Mouse (Mus musculus) MEL-GATA-1-ER (cell line): ENCODE measurements around the gene Atp1a1.

Source experiments
- DNase-seq: peaks from one replicate; pipeline ENCODE4 v3.0.0-alpha.2; 2012; ENCODE audit warnings: low read depth; ENCODE audit errors: extremely low read depth

Gene Atp1a1

GRCm38 (mm10) chr3:101604550-101605223 is at the start of gene Atp1a1:
Atp1a1 (minus strand) TSS chr3:101604684.
- DNase-seq, result peak; percentile 98

- no peak for DNase-seq
These were observed 49.0 kb upstream of the Atp1a1 start for GRCm38 (mm10) chr3:101653446-101653845.

- DNase-seq, result no peak
These were observed 48.5 kb upstream of the Atp1a1 start for GRCm38 (mm10) chr3:101652967-101653366.

GRCm38 (mm10) chr3:101650328-101650727 is 45.8 kb upstream of the Atp1a1 start:
- no peak for DNase-seq

- DNase-seq, result no peak
These were observed 44.8 kb upstream of the Atp1a1 start for GRCm38 (mm10) chr3:101649271-101649670.

DNA sequence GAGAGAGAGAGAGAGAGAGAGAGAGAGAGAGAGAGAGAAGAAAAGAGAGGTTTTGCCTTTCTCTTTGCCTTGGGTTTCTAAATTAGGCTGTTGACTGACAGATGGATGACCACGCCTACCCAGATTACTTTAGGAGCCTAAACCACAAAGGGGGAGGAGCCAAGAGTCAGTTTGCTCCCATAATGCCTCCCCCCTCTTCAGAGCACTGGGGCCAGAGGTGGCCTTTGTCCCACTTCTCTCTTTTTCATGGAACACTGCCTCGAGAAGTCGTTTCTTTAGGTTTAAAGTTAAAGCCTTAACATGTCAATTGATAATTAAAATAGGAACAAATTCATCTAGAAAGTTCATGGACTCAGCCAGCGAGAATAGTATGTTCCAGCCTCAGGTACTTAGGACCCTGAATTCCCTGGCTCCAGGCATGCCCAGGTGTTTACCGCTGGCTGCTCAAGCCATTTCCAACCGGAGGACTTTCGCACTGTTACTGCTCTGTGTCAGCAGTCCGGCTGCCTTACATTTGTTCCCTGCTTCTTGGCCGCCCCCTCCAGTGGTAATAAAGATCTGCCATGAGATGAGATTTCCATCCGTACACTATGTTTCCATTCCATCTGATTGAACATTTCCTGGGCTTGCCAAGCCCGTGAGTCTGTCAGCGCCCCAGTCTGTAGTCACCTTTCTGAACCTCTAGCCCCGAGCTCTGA is 43.8 kb upstream of the Atp1a1 start:
- DNase-seq, result peak; percentile 16

GRCm38 (mm10) chr3:101646806-101647205 is 42.3 kb upstream of the Atp1a1 start:
- DNase-seq, result no peak

- no peak for DNase-seq
These were observed 41.2 kb upstream of the Atp1a1 start for GRCm38 (mm10) chr3:101645569-101646106.

DNA sequence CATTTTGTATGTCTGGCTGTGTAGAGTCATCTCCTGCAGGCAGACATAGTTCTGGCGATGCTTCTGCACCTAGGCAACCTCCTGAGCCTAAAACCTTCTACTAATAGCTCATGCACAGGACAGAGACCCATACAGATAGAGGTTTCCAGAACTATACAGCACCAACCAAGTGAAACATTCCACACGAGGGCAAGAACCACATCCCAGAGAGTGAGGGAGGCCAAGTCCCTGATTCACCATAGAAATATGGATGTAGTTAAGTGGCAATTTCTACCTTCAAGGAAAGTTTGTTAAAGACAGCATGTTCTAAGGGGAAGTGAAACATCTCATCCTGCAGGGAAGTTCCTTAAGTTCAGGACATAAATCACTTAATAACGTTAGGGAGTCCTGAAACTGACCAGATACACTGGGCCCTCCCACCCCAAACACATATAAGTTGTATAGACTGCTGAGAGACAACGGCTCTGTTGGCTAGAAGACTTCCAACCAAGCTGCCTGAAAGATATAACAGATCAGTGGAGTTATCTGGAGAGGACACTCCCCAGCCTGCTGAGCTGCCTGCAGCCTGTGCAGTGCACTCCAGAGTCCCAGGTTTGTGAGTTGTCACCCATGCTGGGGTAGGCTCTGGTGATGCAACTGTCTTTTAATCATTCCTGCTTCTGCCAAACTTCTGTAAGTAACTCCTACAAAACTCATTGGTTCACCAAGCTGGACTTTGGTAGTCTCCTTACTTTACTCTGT is 39.7 kb upstream of the Atp1a1 start:
- no peak for DNase-seq

DNA sequence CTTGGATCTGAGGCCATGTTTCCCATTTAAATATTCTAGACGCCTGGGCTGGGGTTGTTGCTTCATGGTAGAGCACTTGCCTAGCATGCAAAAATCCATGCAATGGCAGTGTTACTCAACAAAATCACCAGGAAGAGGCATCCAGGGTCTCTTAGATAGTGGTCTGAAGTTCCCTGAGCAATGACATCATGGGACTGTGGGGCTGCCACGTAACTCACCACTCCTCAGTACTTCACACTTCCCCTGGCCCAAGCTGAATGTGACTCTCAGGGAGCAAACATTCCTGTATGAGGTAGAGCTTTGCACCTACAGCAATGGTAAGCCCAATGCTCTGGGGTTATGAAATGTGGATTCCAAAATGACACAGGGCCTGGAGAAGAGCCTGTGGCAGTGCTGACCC is 38.8 kb upstream of the Atp1a1 start:
- DNase-seq, result no peak

DNA sequence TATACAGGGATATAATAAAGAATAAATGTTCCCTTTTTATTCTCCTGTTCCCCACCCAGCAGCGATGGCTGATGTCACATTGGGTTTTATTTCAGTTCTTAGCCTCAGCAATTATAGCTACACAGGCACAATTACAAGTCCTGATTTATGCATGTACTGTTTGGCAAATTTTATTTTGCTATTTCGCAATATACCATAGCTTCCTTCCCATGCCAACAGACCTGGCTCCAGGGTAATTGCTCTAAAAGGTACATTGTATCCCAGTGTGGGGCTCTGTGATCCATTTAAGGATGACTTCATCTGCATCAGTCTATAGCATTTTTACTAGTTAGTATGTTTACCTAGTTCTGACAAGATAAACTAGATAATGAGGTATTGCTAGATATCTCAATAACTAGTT is 33.7 kb upstream of the Atp1a1 start:
- DNase-seq, result no peak

DNA sequence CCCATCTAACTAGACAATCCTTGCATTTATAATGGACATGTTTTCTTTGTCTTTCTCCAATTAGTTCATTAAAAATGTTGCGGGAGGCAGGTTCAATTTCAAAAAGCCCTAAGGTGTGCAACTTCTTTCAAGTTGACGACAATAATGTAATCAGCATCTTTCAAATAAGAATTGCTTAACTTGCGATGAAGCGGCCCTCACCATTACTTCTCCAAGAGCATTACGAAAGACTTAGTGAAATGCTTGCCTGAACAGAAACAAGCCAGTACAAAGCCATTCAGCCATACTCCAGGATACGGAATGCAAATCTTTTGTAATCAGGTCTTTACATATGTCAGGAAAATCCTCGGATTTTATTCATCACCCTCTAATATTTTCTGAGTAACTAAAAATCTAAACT is 32.0 kb upstream of the Atp1a1 start:
- no peak for DNase-seq

GRCm38 (mm10) chr3:101636086-101636485 is 31.6 kb upstream of the Atp1a1 start:
- no peak for DNase-seq

DNA sequence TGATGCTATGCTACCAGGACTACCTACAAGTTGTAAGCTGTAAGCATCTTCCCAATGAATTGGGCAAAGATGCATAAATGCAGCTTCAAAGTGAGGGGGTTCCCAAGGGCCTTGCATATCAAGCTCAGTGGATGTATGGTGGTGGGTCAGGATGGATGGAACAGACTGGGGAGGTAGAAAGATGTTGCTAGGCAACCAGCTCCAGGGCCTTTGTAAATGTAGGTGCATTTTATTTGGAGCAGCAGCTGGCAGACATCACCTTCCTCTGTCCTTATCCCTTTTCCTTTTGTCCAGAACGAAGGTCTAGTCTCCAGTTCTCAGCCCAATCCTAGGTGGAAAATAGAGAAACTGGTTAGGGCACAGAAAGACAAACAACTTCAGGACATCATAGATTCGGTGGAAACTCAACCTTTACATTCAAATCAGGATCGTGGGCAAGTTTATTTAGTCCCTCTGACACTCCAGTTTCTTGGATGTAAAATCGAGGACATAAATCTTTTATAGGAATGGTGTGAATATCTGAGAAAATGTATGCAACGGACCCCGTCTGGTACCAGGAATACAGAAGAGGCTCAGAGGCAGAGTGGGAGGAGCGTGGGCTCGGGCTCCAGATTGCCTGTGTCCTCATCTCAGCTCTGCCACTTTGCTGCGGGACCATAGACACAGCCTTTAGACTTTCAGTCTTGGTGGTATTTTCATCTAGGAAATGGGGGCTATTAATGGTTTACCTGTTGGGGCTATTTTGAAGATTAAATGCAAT is 29.8 kb upstream of the Atp1a1 start:
- no peak for DNase-seq

DNA sequence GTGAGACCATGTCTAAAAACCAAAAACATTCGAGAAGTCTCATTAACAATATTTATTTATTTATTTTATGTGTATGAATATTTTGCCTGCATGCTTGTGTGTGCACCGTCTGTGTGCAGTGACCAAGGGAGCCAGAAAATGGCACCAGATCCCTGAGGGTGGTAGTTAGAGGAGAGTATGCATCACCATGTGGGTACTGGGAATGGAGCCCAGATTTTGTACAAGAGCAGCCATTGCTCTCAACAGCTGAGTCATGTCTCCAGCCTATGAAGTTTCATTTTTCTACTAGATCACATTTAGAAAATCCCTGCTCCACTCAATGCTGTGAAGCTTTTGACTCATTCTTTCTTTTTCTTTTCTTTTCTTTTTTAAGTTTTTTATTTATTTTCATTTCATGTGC is 23.8 kb upstream of the Atp1a1 start:
- no peak for DNase-seq

DNA sequence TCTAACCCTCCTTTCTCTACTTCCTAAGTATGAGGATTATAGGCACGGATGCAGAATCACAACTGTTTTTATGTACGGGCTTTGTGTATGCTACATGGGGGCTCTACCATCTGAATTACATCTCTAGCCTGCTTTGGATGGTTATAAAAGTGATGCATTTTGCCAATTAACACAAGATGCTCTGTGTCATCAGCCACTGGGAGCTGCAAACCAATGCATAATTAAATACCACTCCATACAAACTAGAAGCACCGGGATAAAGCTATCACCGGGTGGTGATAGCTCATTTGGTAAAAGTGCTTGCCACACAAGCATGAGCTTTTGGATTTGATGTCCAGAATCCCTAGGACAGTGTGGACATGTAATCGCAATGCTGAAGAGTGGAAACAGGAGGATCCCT is 19.8 kb upstream of the Atp1a1 start:
- DNase-seq, result no peak

- no peak for DNase-seq
These were observed 14.5 kb upstream of the Atp1a1 start for GRCm38 (mm10) chr3:101619017-101619416.

DNA sequence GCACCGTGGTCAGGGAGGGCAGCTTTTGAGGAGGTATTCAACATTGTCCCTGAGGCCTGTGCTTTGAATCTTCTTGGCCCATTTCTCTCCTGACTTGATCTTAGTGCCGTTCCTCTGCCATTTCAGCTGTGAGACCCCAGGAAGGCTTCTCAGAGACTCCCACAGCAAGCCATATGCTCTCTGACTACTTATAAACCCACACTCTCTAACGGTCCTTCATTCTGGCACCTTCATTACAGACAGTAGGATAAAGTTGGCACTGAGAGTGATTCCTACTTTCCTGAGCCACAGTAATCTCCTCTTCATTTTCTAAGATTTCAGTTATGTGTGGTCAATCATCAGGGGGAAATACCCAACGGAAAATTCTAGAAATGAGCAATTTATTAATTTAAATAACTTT is 14.0 kb upstream of the Atp1a1 start:
- DNase-seq, result no peak

- no peak for DNase-seq
These were observed 13.0 kb upstream of the Atp1a1 start for GRCm38 (mm10) chr3:101617451-101617850.

- no peak for DNase-seq
These were observed 12.5 kb upstream of the Atp1a1 start for GRCm38 (mm10) chr3:101617007-101617406.

DNA sequence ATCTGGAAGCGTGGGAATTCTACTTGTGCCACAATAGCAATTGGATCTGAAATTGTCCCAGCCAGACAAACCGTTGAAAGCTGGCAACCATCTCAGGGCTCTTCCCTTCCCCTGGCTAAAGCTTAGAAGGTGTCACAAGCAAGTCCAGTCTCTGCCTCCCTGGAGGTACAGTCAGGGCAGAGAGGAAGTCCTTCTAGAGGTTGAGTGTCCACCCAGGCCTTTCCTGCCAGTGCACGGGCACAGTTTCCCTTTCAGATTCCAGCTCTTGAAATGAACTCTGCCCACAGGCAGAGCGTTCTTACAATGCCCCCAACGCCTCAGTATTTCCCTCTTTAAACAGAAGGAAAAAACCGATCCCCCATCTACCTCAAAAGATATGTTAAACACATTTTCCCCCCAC is 11.4 kb upstream of the Atp1a1 start:
- DNase-seq, result no peak
